Mouse (Mus musculus) left cerebral cortex, adult 11 months (tissue): Measurements from ENCODE around the gene Dpysl5.

Experiments used
- DNase-seq: peaks from one replicate; pipeline ENCODE4 v3.0.0; 2022; ENCODE audit warnings: low spot score

Dpysl5 gene

GRCm38 (mm10) chr5:30824124-30824988 is 113.0 kb downstream of the Dpysl5 start:
- no peak for DNase-seq

GRCm38 (mm10) chr5:30825166-30825565 is 113.8 kb downstream of the Dpysl5 start:
- DNase-seq: no peak

GRCm38 (mm10) chr5:30825821-30826220 is 114.5 kb downstream of the Dpysl5 start:
- DNase-seq: no peak

GRCm38 (mm10) chr5:30833416-30833815 is 122.1 kb downstream of the Dpysl5 start:
- no peak for DNase-seq

GRCm38 (mm10) chr5:30839731-30840130 is 128.4 kb downstream of the Dpysl5 start:
- DNase-seq: no peak

GRCm38 (mm10) chr5:30841896-30842295 is 130.5 kb downstream of the Dpysl5 start:
- no peak for DNase-seq
